Mouse (Mus musculus) lung, adult 2 months (tissue): ENCODE results near the gene Sync.

Experiments
- CTCF ChIP-seq: fragments of 200-500 bp; IDR thresholded peaks from 2 replicates; pipeline ENCODE4 v1.5.1; 2011; ENCODE audit warnings: mild to moderate bottlenecking, low read length, control low read depth; ENCODE audit not compliant: insufficient read depth
- POLR2A ChIP-seq: fragments of 200-500 bp; IDR thresholded peaks from 2 replicates; pipeline ENCODE4 v1.6.1; 2011; ENCODE audit warnings: low read depth, mild to moderate bottlenecking, control low read depth, low read length, borderline replicate concordance; ENCODE audit errors: extremely low read depth

DNA sequence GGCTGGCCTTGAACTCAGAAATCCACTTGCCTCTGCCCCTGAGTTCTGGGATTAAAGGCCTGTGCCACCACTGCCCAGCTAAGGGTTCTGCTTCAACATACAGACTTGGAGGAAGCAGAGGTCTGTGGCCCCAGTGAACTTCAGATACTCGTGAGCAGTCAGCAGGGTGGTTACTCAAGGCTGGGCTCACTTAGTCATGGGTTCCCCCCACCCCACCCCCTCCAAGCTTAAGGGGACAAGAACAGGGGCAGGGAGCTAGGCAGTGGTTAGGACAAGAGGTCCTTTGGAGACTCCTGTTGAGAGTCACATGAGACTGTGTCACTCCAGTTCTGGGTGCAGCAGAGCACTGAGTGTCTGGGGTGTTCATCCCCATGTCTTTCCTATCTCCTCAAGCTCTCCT lies 18.7 kb upstream of the Sync start:
- TF ChIP-seq CTCF (no peak), POLR2A (no peak)
